ENCODE assay signal across 8 mouse cellular contexts in genomic region chr15:74004008-74004680, GRCm38 (mm10).
DNase-seq lines count a peak whose midpoint lies in the region.

No protein-coding gene starts in this region.

- peak; percentile 31 to 51 for DNase-seq in heart, postnatal 14 days
- no peak for DNase-seq in heart, adult 9 months (ENCODE audit: low spot score in 2 of 2)
- DNase-seq in retina, embryonic 14.5 days (ENCODE audit: low spot score), result peak; percentile 44
- DNase-seq in retina, postnatal 1 day, result no peak
- DNase-seq in cerebellum, postnatal 25 days, result peak; percentile 64 to 78
- peak; percentile 23 for DNase-seq in yolk sac, embryonic 10.5 days (ENCODE audit: low spot score)
- DNase-seq in thymus, postnatal 36 days, result no peak
- DNase-seq in right cerebral cortex, adult 18-20 months, result no peak

- intact Hi-C loops in heart, postnatal 14 days (cut with DNase I), result no loop called here

Comparison
In these comparisons a context has a peak if more than half of its experiments do, and no peak if none do; other contexts are left out.
1. DNase-seq: peak in heart, postnatal 14 days (2 of 2), retina, embryonic 14.5 days (single experiment), cerebellum, postnatal 25 days (2 of 2) and yolk sac, embryonic 10.5 days (single experiment); none in heart, adult 9 months (0 of 2), retina, postnatal 1 day (single experiment), thymus, postnatal 36 days (0 of 2) and right cerebral cortex, adult 18-20 months (single experiment).